Mouse (Mus musculus) intestine, embryonic 15.5 days (tissue): ENCODE results near the gene Pet2. TPM values are rescaled to one million over a fixed set of nuclear protein-coding genes. Genes with fewer than 3 reads are reported as not detected.

Experiments
- ATAC-seq: fragments of 200-750 bp; cut with Nextera tagmentation; 2 replicates; pipeline ENCODE4 v1.8.0; 2017; ENCODE audit warnings: moderate TSS enrichment, moderate library complexity
- H3K27ac ChIP-seq: fragments of 300-500 bp; sonication (generic); 2 replicates; pipeline ENCODE4 v1.5.1; 2015; ENCODE audit warnings: mild to moderate bottlenecking, inconsistent platforms
- H3K27me3 ChIP-seq: fragments of 300-500 bp; sonication (generic); replicated peaks from 2 replicates; pipeline ENCODE4 v1.6.1; 2015; ENCODE audit warnings: inconsistent platforms
- H3K36me3 ChIP-seq: fragments of 300-500 bp; sonication (generic); 2 replicates; pipeline ENCODE4 v1.6.1; 2015; ENCODE audit warnings: inconsistent platforms
- H3K4me1 ChIP-seq: fragments of 300-500 bp; sonication (generic); replicated peaks from 2 replicates; pipeline ENCODE4 v1.6.1; 2015; ENCODE audit warnings: inconsistent platforms
- H3K4me2 ChIP-seq: fragments of 300-500 bp; sonication (generic); replicated peaks from 2 replicates; pipeline ENCODE4 v1.6.1; 2015; ENCODE audit warnings: mild to moderate bottlenecking, inconsistent platforms
- H3K4me3 ChIP-seq: fragments of 300-500 bp; sonication (generic); replicated peaks from 2 replicates; pipeline ENCODE4 v1.5.1; 2015; ENCODE audit warnings: inconsistent platforms
- H3K9ac ChIP-seq: fragments of 300-500 bp; sonication (generic); 2 replicates; pipeline ENCODE4 v1.6.1; 2015; ENCODE audit warnings: inconsistent platforms
- H3K9me3 ChIP-seq: fragments of 300-500 bp; sonication (generic); 2 replicates; pipeline ENCODE4 v1.6.1; 2016; ENCODE audit warnings: inconsistent platforms
- WGBS: fragments of 180-500 bp; shearing (Covaris S2); methylation state at CpG from one replicate; pipeline ENCODE4 v1.1.7; 2015; 5-methylcytosine and 5-hydroxymethylcytosine counted together
- polyA plus RNA-seq: library from polyadenylated mRNA; unstranded; fragments of >200 nt; fragmentation: Nextera tagmentation; extraction: Ambion mirVana; gene quantifications from 2 replicates; pipeline ENCODE4 v1.2.1, GENCODE M21; 2015

The Pet2 gene
- polyA plus RNA-seq = not detected in 2 replicates

GRCm38 (mm10) chrX:89409589-89409988 is at the start of gene Pet2:
Pet2 (minus strand) TSS chrX:89409689.
- Histone ChIP-seq H3K4me2 (no peak within 1 kb of the TSS), H3K36me3 (no peaks in the 10 kb centered on the region), H3K27ac (no peak within 1 kb of the TSS), H3K9me3 (no peaks in the 10 kb centered on the region), H3K27me3 (no peaks in the 10 kb centered on the region), H3K9ac (no peak within 1 kb of the TSS), H3K4me1 (no peaks in the 10 kb centered on the region), H3K4me3 (no peak within 1 kb of the TSS)
- ATAC-seq = no peak
- 92% methylated on average over 9 of the region's 9 CpGs for WGBS
